Mouse (Mus musculus): ENCODE results near the gene Rsph6a.

GRCm38 (mm10) chr7:19086760-19087159 is 32.3 kb downstream of the Rsph6a start:
- TF ChIP-seq CTCF (IDR thresholded peaks at IDR 0.05; ENCODE audit: borderline replicate concordance, extremely low read depth, insufficient read depth, insufficient read length) = no peak
- TF ChIP-seq POLR2A (IDR thresholded peaks at IDR 0.05; ENCODE audit: borderline replicate concordance, extremely low read depth, insufficient read depth, insufficient read length, poor library complexity, severe bottlenecking) = no peak
